Mouse (Mus musculus) small intestine, adult 2 months (tissue): ENCODE measurements around the gene Abi2.
"Not testable (repeated sequence)": the region's sequence is repeated elsewhere in the genome, so short reads cannot be mapped to it uniquely, and the experiment has no call there.

Source experiments
- CTCF ChIP-seq: fragments of 200-500 bp; IDR thresholded peaks from 2 replicates; pipeline ENCODE4 v1.5.1; 2012; ENCODE audit warnings: low read depth, mild to moderate bottlenecking, control low read depth, inconsistent platforms, low read length, moderate library complexity, mixed read lengths; ENCODE audit not compliant: insufficient replicate concordance, insufficient read length; ENCODE audit errors: extremely low read depth
- POLR2A ChIP-seq: fragments of 200-500 bp; IDR thresholded peaks from 2 replicates; pipeline ENCODE4 v1.6.1; 2012; ENCODE audit warnings: low read depth, mild to moderate bottlenecking, control low read depth, inconsistent platforms, low read length, moderate library complexity

GRCm38 (mm10) chr1:60441438-60441837, 32.0 kb downstream of the Abi2 start:
- not testable (repeated sequence) for TF ChIP-seq CTCF, POLR2A
